Mouse (Mus musculus): ENCODE measurements around the gene M1ap. TPM values are rescaled to one million over a fixed set of nuclear protein-coding genes. Genes with fewer than 3 reads are reported as not detected.

M1ap gene
- total RNA-seq, 2 experiments from 2014 or later: not detected

GRCm38 (mm10) chr6:83006114-83006513 lies 59.4 kb downstream of the M1ap start:
- DNase-seq (ENCODE audit: low spot score in 2 of 2): no peak

- no peak for DNase-seq (ENCODE audit: low spot score in 2 of 2)
Observed at GRCm38 (mm10) chr6:83008659-83009058, 62.0 kb downstream of the M1ap start.

GRCm38 (mm10) chr6:83010010-83010409 lies 63.3 kb downstream of the M1ap start:
- no peak for DNase-seq (ENCODE audit: low spot score in 2 of 2)

GRCm38 (mm10) chr6:83011255-83011654 lies 64.6 kb downstream of the M1ap start:
- DNase-seq (ENCODE audit: low spot score in 2 of 2): no peak

GRCm38 (mm10) chr6:83011756-83012155 lies 65.1 kb downstream of the M1ap start:
- DNase-seq (ENCODE audit: low spot score in 2 of 2): no peak

- no peak for DNase-seq (ENCODE audit: low spot score in 2 of 2)
Observed at GRCm38 (mm10) chr6:83013444-83013843, 66.7 kb downstream of the M1ap start.

- no peak for DNase-seq (ENCODE audit: low spot score in 2 of 2)
Observed at GRCm38 (mm10) chr6:83014482-83015466, 68.1 kb downstream of the M1ap start.

DNA sequence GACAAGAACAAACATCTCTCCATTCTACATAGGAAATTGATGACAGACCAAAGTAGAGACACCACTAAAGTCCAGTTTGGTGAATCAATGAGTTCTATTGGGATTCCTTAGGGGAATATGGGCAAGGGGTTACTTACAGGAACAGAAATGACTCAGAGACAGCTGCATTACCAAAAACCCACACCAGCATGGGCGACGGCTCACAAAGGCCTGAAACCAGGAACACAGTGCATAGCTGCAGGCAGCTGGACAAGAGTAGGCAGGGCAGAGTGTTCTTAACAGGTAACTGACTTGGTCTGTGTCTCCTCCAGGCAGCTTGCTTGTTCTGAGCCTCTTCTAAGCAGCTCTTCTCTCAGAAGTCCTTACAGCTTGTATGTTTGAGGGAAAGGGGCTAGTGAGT lies 69.0 kb downstream of the M1ap start:
- no peak for DNase-seq (ENCODE audit: low spot score in 2 of 2)

DNA sequence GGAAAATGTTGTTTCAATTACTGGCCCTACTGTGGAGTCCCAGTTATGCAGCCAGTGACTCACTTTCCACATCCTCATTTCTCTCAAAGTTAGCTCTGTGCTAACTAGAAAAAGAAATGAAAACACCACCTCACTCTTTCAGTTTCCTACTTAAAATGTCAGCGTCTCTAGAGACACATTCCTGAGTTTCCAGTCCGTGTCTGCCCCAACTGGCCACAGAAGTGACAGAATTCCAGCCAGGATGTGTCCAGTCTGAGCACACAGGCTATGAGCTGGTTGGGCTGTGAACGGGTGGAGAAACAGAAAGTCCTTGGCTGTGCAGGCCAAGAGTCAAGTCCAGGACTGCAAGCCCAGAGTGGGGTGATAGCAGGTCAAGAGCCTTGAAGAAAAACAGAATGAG lies 70.5 kb downstream of the M1ap start:
- DNase-seq (ENCODE audit: low spot score in 2 of 2): no peak

DNA sequence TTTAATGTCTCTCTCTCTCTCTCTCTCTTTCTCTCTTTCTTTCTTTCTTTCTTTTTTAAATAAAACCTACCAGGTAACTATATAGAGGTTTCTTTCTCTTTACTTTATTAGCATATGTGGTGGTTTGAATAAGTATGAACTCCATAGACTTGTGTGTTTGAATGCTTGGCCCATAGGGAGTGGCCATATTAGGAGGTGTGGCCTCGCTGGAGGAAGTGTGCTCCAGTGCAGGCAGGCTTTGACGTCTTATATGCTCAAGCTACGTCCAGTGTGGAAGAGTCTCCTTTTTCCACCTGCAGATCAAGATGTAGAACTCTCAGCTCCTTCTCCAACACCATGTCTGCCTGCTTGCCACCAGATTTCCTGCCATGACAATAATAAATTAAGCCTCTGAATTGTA lies 72.3 kb downstream of the M1ap start:
- no peak for DNase-seq (ENCODE audit: low spot score in 2 of 2)

GRCm38 (mm10) chr6:83020121-83020520 lies 73.4 kb downstream of the M1ap start:
- no peak for DNase-seq (ENCODE audit: low spot score in 2 of 2)

GRCm38 (mm10) chr6:83020836-83021593 lies 74.3 kb downstream of the M1ap start:
- no peak for DNase-seq (ENCODE audit: low spot score in 2 of 2)

DNA sequence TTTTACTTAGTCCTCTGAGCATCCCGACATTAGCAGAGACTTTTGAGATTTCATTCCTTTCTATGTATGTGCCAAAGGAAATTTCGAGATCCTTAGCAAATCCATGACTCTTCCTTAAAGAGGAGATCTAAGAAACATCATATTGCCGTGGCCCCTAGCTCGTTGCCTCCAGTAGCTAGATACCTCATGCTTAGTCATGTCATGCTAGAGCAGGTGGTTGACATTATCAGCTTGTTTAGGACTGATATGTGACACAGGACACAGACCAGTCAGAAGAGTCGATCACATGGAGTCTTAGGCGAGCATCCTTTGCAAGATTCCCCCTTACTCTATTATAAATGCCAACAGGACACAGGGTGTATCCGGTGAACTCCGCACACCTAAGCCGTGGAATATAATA lies 76.3 kb downstream of the M1ap start:
- DNase-seq (ENCODE audit: low spot score in 2 of 2): no peak

DNA sequence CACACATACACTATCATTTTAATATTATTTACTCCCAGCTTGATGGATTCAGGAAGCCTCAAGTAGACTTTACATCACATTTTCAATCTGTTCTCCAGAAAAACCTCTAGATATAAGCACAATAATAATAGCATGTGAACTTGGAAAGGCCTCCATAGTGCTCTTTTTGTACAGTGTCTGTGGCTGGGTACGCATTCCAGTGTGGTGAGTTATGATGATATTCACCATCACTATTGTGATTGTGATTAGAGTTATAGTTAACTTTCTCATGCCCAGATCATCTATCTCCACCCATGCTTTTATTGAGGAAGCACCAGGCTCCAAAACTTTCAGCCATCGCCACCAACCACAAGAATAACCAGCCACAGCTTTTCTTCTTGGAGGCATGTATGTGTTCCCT lies 77.1 kb downstream of the M1ap start:
- DNase-seq (ENCODE audit: low spot score in 2 of 2): no peak

DNA sequence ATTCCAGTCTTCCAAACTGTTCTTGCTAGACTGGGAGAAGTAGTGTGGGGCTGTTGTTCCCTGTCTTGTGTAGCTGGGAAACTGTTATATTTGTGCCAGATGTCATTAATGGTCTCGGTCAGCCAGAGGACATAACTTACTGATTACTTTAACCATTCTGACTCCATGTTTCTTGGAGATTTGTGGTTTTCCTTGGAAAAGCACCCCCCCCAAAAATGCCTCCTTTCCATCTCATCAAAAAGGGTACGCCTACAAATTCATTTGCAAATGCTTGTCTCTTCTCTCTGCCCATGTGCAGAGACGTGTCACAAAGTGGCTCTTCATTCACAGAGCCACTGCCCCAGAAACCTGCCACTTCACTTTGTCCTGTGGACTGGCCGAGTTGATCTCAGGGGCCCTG lies 77.7 kb downstream of the M1ap start:
- DNase-seq (ENCODE audit: low spot score in 2 of 2): no peak

DNA sequence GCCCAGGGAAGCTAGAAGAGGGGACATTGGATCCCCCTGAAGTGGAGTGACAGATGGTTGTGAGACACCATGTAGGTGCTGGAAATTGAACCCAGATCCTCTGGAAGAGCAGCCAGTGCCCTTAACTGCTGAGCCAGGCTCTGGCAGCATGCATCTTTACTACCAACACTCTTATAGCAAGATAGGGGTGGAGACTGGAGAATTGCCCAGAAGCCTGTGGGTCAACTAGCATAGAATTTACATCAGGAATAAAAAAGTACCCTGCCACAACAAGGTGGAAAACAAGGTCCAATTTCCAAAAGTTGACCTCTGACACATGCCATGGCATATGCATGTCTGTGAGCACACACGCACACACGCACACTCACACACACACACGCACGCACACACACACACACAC lies 78.5 kb downstream of the M1ap start:
- no peak for DNase-seq (ENCODE audit: low spot score in 2 of 2)

DNA sequence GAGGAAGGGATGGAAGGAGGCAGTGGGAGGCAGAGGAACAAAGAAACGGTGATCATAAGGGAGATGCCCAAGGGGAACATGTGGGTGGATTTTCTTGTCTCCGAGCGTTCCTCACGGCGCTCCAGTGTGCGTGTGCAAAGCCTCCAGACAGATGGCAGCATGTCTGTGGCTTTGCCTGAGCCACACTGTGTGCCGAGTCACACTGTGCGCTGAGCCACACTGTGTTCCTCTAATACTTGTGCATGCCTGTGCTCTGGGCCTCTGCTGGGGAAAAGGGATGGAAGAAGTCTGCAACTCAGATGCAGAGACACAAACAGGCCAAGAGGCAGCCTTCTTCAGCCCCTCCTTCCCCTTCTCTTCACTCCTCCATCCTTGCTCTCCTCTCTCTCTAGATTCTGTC lies 80.6 kb downstream of the M1ap start:
- no peak for DNase-seq (ENCODE audit: low spot score in 2 of 2)

DNA sequence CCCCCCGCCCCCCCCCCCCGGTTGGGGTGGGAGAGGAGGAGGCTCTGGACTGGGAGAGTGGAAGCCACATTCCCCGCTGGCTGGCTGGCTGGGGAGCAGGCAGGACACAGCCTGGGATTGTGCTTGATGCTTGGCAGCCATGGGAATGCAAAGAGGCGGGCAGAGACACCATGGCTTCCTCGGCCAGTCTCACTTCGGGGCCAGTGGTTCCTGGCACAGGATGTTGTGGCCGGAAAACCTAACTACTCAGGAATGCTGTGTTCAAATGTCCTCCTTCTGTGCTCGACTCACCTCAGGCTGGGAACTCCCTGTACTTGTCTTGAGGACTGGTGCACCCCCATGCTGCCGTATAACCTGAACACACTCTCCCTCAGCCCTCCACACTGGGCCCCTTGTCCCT lies 81.0 kb downstream of the M1ap start:
- no peak for DNase-seq (ENCODE audit: low spot score in 2 of 2)

GRCm38 (mm10) chr6:83029777-83030176 lies 83.1 kb downstream of the M1ap start:
- no peak for DNase-seq (ENCODE audit: low spot score in 2 of 2)

DNA sequence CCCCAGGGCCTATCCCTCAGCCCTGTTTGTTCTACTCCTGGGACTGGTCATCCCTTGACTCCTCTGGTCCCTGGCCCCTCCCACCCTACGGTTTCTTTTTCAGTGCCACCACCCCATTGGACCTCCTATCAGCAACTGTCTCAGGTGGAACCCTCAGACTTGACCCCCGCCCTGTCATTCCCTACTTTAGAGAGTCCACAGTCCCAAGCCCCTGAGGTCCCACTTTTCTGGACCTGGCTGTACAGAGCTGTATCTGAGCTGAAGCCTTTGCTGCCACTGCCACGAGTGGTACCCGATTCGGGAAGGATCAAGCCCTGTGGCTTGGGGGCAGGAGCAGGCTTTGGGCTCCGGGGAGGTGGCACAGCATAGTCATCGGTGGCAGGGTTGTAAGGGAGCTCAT lies 84.4 kb downstream of the M1ap start:
- DNase-seq (ENCODE audit: low spot score in 2 of 2): no peak

DNA sequence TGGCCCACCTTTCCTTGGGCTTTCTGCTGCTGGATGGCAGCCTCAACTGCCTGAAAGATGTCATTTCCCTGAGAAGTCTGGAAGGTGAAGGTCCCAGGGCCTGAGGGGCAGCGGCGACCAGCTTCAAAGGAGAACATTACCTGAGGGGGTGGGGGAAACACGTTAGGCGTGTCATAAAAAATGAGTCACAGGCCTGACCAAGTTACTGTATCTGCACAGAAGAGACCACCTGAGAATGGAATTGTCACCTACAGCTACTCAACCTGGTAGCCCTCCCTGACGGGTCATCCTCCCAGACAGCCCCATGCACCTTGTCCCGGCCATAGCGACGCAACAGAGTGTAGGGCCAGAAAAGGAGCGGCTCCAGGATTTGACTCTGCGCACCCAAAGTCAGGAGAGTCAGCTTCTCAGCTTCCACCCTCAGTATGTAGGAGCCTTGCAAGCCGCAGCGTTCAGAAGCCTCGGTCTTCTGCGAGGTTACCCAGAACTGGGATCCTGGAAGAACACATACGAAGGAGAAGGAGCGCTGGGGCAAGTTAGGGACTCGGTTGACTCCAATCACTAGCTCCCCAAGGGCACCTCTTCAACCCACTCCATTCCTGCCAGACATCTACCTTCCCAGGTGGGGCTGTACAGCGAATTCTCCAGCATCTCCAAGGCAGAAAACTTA lies 85.4 kb downstream of the M1ap start:
- DNase-seq (ENCODE audit: low spot score in 2 of 2): no peak

DNA sequence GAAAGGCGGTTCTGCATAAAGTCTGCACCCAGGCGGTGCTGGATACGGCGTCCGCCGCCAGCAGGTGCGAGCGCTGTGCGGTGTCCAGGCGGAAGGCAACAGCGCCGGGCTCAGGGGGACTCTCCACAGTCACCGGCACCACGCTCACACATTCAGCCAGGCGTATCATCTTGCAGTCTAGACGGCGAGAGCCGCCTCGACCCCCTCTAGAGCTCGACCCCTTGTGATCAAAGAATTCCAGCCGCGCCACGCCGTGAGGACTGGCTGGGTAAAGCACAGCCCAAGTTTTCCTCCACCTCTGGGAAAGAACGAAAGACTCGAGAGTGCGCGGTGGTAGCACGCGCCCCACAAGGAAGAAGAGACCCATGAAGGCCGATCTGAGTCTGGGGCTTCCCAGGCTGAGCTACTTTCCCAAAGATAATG lies 86.1 kb downstream of the M1ap start:
- DNase-seq (ENCODE audit: low spot score in 2 of 2): peak in 1 of 2 experiments; percentile 18
